Mouse (Mus musculus): ENCODE measurements around the gene Vmn2r12.
"Not testable (repeated sequence)": the region's sequence is repeated elsewhere in the genome, so short reads cannot be mapped to it uniquely, and the experiment has no call there.

Vmn2r12 gene

DNA sequence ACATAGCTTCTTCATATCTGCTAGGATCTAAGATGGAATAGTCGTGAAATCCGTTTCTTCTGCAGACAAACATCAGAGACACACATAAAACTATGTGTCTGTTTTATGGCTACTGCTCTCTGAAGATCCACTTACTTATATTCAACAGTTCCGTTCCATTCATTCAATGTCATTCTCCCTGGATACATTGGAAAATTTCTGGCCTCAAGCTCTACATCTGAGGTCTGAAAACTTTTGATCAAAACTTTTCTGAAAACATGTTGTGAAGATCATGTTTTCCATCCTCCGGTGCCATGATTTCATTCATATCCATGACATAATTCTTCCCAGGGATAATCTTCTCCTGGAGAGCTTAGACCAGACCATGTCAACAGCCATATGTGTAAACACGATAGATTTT is at the start of gene Vmn2r12:
TSS of gene Vmn2r12 (minus strand) at position 101 of the 400 bp plus-strand sequence.
- DNase-seq: not testable (repeated sequence)

GRCm38 (mm10) chr5:109139546-109139945 is 41.8 kb upstream of the Vmn2r12 start:
- DNase-seq: no peak

DNA sequence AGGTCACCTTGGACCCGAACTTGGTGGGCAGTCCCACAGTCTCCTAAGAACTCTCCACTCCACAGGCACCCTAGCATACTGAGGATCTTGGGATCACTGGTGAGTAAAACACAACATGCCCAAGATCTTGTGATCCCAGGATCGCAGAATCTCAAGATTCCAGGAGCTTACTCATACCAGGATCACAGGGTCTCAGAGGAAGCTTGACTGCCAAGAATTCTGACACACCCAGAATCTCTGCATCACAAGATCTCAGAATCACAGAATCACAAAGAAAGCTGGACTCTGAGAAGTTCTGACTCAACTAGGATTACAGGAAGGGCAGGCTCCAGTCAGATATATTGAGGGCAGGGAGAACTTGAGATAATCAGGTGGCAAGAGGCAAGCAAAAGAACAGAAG is 39.0 kb upstream of the Vmn2r12 start:
- no peak for DNase-seq

DNA sequence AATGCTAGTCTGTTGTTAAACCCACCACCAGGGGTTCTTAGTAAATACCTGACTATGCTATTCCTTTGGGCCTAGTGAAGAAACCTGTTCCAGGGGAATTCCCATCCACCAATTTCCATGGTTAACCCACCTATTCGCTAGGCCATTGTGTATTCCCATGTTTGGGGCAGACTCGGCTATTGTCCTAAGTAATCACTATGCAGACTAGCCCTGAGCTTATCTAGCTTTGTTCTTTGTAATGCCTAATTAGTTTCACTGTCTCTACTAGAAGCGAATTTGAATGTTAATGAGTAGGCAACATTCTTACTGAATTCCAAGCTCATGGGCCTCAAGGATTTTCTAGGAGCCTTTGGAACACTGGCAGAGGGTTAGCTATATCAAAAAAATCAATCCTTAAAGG is 1.3 kb downstream of the Vmn2r12 start:
- not testable (repeated sequence) for DNase-seq

- not testable (repeated sequence) for DNase-seq
These were observed 25.7 kb downstream of the Vmn2r12 start for GRCm38 (mm10) chr5:109072016-109072415.

DNA sequence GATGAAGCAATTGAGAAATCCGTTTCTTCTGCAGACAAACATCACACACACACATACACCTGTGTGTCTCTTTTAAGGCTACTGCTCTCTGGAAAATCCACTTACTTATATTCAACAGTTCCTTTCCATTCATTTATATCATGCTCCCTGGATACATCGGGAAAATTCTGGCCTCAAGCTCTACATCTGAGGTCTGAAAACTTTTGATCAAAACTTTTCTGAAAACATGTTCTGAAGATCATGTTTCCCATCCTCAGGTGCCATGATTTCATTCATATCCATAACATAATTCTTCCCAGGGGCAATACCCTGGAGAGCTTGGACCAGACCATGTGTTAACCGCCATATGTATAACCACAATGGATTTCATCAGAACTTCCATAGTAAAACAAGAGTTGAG is 38.3 kb downstream of the Vmn2r12 start, which contains the start of gene Vmn2r11:
TSS of gene Vmn2r11 (minus strand) at position 101 of the 400 bp plus-strand sequence.
- DNase-seq: not testable (repeated sequence)

- no peak for DNase-seq
These were observed 42.5 kb downstream of the Vmn2r12 start for GRCm38 (mm10) chr5:109055286-109055685.

Measured in right cerebral cortex, postnatal 4 days (tissue).